Mouse (Mus musculus): ENCODE measurements around the gene Pfkp. TPM values are rescaled to one million over a fixed set of nuclear protein-coding genes. Genes with fewer than 3 reads are reported as not detected.

The Pfkp gene
- polyA plus RNA-seq, 1 experiment from 2014 or later = 75.7 TPM

DNA sequence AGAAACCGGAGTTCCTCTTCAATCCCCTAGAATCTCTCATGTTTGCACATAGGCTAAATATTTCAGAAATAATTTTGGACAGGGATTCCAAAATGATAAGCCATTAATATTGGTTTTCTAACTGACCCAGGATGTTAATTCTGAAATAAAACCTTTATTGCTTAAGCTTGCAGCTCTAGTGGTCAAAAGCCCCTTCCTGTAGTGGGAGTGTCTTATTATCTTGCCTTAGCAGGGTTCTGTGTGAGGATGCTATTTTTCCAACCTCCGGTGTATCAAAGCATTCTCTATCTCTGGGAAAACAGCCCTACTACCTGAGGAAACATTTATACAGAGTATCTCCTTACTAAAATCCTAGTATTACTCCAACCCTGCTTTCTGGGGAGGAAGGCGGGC, 1.9 kb downstream of the Pfkp start:
- Histone ChIP-seq H3K27ac (ENCODE audit: low read depth, low read length) (no peak overlapping the region), H3K36me3 (ENCODE audit: control insufficient read depth, insufficient read depth) (peaks cover 5% of the 10 kb centered on the region; the same call in 1 of the 2 replicates), H3K4me3 (ENCODE audit: low read depth, low read length) (peak overlapping the region; percentile 68), H3K4me2 (replicated peaks; ENCODE audit: low read depth) (peak overlapping the region; percentile 99), H3K27me3 (replicated peaks; ENCODE audit: control insufficient read depth, insufficient read depth, low read length) (no peaks in the 10 kb centered on the region), H3K9me3 (ENCODE audit: control insufficient read depth) (no peaks in the 10 kb centered on the region), H3K9ac (ENCODE audit: low read depth, low read length) (no peak overlapping the region), H3K4me1 (replicated peaks; ENCODE audit: control insufficient read depth, insufficient read depth, low read length) (peaks cover 5% of the 10 kb centered on the region; the same call in 1 of the 2 replicates)
- 42% methylated on average over 3 of the region's 3 CpGs for WGBS
- TF ChIP-seq CTCF (IDR thresholded peaks at IDR 0.05; ENCODE audit: low read depth) = no peak
- ATAC-seq = no peak

DNA sequence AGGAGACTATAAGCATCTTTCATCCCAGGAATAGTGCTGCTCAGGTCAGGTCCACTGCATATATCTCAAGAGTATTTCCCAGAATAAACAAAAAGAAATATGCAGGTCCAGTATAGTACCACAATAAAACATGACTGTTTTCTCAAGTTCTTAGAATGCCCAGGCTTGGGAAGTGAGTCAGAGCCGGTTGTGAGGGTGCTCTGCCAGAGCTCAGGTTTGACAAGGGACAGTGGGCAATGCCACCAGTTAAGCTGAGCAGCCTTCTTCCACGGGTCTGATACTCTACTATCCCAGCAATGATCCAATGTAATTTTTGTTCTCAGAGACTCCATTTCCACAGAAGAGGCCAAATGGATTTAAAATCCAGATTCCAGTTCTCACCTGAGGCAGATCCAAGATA, 2.3 kb downstream of the Pfkp start:
- H3K4me1 ChIP-seq (replicated peaks; ENCODE audit: control insufficient read depth, insufficient read depth, low read length) = peaks cover 7% of the 10 kb centered on the region; the same call in 1 of the 2 replicates
- no peak overlapping the region for H3K9ac ChIP-seq (ENCODE audit: low read depth, low read length)
- no peaks in the 10 kb centered on the region for H3K9me3 ChIP-seq (ENCODE audit: control insufficient read depth)
- H3K27ac ChIP-seq (ENCODE audit: low read depth, low read length) = no peak overlapping the region
- H3K4me3 ChIP-seq (ENCODE audit: low read depth, low read length) = no peak overlapping the region
- ATAC-seq = no peak
- 67% methylated on average over 2 of the region's 2 CpGs for WGBS
- no peak for TF ChIP-seq CTCF (IDR thresholded peaks at IDR 0.05; ENCODE audit: low read depth)
- H3K4me2 ChIP-seq (replicated peaks; ENCODE audit: low read depth) = peak overlapping the region; percentile 99; the same call in 1 of the 2 replicates
- H3K27me3 ChIP-seq (replicated peaks; ENCODE audit: control insufficient read depth, insufficient read depth, low read length) = no peaks in the 10 kb centered on the region
- H3K36me3 ChIP-seq (ENCODE audit: control insufficient read depth, insufficient read depth) = peaks cover 5% of the 10 kb centered on the region; the same call in 1 of the 2 replicates

DNA sequence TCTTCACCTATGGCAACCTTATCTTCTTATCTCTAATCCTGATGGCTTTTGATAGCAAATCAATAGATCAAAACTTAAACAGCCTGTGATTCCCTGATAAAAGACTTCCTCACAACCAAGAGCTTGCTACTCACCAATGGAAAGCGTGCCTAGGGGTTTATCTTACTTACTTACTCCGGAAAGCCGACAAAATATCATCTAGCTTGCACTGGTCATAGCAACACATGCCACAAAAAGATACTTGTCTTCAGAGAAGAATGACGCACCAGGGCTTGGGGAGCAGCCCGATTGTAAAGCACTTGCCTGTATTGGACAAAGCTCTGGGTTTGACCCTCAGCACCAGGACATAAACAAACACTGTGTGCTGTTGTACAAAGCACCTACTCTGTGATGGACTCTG, 4.6 kb downstream of the Pfkp start:
- no peaks in the 10 kb centered on the region for H3K27me3 ChIP-seq (replicated peaks; ENCODE audit: control insufficient read depth, insufficient read depth, low read length)
- peaks cover 13% of the 10 kb centered on the region for H3K4me1 ChIP-seq (replicated peaks; ENCODE audit: control insufficient read depth, insufficient read depth, low read length)

DNA sequence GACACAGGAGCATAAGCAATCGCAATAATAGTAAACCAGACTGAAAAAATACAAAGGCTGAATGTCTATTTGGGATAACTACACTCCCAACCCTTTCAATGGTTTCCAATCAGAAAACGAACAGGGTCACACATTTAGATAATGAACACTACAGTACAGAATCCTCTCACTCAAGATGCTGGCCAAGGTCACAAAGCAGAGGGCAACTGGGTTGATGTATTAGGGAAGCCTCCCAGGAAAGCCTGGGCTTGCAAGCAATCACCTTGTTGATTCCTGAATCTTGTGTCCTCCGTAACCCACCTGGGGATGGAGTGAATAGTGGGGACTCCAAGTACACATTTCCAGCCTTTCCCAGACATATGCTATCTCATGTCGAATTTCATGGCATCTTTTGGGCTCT, 5.6 kb downstream of the Pfkp start:
- peak overlapping the region; percentile 51 for H3K27ac ChIP-seq (ENCODE audit: low read depth, low read length)
- no peak overlapping the region for H3K4me3 ChIP-seq (ENCODE audit: low read depth, low read length)
- no peaks in the 10 kb centered on the region for H3K27me3 ChIP-seq (replicated peaks; ENCODE audit: control insufficient read depth, insufficient read depth, low read length)
- TF ChIP-seq CTCF (IDR thresholded peaks at IDR 0.05; ENCODE audit: low read depth) = no peak
- peaks cover 10% of the 10 kb centered on the region for H3K4me1 ChIP-seq (replicated peaks; ENCODE audit: control insufficient read depth, insufficient read depth, low read length)
- WGBS = 90% methylated on average over 4 of the region's 4 CpGs
- H3K4me2 ChIP-seq (replicated peaks; ENCODE audit: low read depth) = no peak overlapping the region
- ATAC-seq = no peak
- no peaks in the 10 kb centered on the region for H3K9me3 ChIP-seq (ENCODE audit: control insufficient read depth)
- H3K9ac ChIP-seq (ENCODE audit: low read depth, low read length) = no peak overlapping the region
- peaks cover 5% of the 10 kb centered on the region; the same call in 1 of the 2 replicates for H3K36me3 ChIP-seq (ENCODE audit: control insufficient read depth, insufficient read depth)

More for the DNA sequence above, 4.6 kb downstream of the Pfkp start:
- peaks cover 5% of the 10 kb centered on the region; the same call in 1 of the 2 replicates for H3K36me3 ChIP-seq (ENCODE audit: control insufficient read depth, insufficient read depth)
- no peak overlapping the region for H3K27ac ChIP-seq (ENCODE audit: low read depth, low read length)
- H3K9ac ChIP-seq (ENCODE audit: low read depth, low read length) = no peak overlapping the region
- 73% methylated on average over 5 of the region's 5 CpGs for WGBS
- ATAC-seq = no peak
- no peak for TF ChIP-seq CTCF (IDR thresholded peaks at IDR 0.05; ENCODE audit: low read depth)
- H3K9me3 ChIP-seq (ENCODE audit: control insufficient read depth) = no peaks in the 10 kb centered on the region
- H3K4me3 ChIP-seq (ENCODE audit: low read depth, low read length) = no peak overlapping the region
- H3K4me2 ChIP-seq (replicated peaks; ENCODE audit: low read depth) = no peak overlapping the region

DNA sequence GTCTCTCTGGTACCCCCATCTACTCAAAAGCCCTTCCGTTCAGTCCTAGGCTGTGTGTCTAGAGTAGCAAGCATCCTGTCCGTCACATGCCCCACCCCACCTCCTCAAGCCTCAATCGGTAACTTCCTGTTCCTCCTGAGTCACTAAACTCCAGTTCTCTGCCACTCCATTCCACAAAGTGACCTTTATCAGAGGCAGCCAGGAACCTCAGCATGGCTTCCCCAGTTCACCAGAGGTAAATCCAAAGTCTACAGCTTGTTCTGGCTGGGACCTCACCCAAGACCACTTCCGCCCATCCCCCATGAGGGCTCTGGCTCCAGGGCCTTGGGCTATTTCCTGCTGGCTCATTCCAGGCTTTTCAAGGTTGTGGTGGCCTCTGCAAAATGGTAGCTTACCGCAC, 6.1 kb downstream of the Pfkp start:
- ATAC-seq = peak; percentile 59
- no peak overlapping the region for H3K4me2 ChIP-seq (replicated peaks; ENCODE audit: low read depth)
- no peak overlapping the region for H3K9ac ChIP-seq (ENCODE audit: low read depth, low read length)
- 47% methylated on average over 5 of the region's 5 CpGs for WGBS
- peaks cover 5% of the 10 kb centered on the region; the same call in 1 of the 2 replicates for H3K36me3 ChIP-seq (ENCODE audit: control insufficient read depth, insufficient read depth)
- peak overlapping the region; percentile 51 for H3K27ac ChIP-seq (ENCODE audit: low read depth, low read length)
- no peaks in the 10 kb centered on the region for H3K27me3 ChIP-seq (replicated peaks; ENCODE audit: control insufficient read depth, insufficient read depth, low read length)
- no peak overlapping the region for H3K4me3 ChIP-seq (ENCODE audit: low read depth, low read length)
- TF ChIP-seq CTCF (IDR thresholded peaks at IDR 0.05; ENCODE audit: low read depth) = no peak
- H3K4me1 ChIP-seq (replicated peaks; ENCODE audit: control insufficient read depth, insufficient read depth, low read length) = peaks cover 10% of the 10 kb centered on the region
- no peaks in the 10 kb centered on the region for H3K9me3 ChIP-seq (ENCODE audit: control insufficient read depth)

DNA sequence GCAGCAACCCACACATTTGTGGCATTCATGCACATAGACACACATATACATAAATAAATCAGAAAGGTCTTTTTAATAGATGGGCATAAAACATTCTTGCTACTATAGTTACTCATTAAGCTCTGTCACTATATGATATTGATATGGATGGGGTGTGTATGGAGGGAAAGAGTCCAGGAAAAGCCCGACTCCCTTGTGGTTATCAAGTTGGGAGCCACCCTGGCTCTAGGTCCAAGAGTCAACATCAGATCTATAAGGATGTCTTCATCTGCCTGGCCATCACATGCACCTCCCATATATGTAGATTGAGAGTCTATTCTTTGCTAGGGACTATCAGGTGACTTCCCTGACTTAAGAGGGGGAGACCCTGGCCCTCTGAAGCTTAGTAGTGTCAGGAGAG, 7.1 kb downstream of the Pfkp start:
- WGBS = 43% methylated on average over 1 of the region's 1 CpGs

More for the DNA sequence above, 7.1 kb downstream of the Pfkp start:
- H3K9me3 ChIP-seq (ENCODE audit: control insufficient read depth) = no peaks in the 10 kb centered on the region
- H3K4me3 ChIP-seq (ENCODE audit: low read depth, low read length) = no peak overlapping the region
- no peak overlapping the region for H3K9ac ChIP-seq (ENCODE audit: low read depth, low read length)
- no peak for TF ChIP-seq CTCF (IDR thresholded peaks at IDR 0.05; ENCODE audit: low read depth)
- H3K4me2 ChIP-seq (replicated peaks; ENCODE audit: low read depth) = 0 out of 2 replicates have a peak overlapping the region, but pooled peaks have one; percentile 1
- H3K4me1 ChIP-seq (replicated peaks; ENCODE audit: control insufficient read depth, insufficient read depth, low read length) = peaks cover 10% of the 10 kb centered on the region
- peaks cover 5% of the 10 kb centered on the region; the same call in 1 of the 2 replicates for H3K36me3 ChIP-seq (ENCODE audit: control insufficient read depth, insufficient read depth)
- no peaks in the 10 kb centered on the region for H3K27me3 ChIP-seq (replicated peaks; ENCODE audit: control insufficient read depth, insufficient read depth, low read length)
- ATAC-seq = peak; percentile 68
- H3K27ac ChIP-seq (ENCODE audit: low read depth, low read length) = peak overlapping the region; percentile 54
